Mouse (Mus musculus) fat pad, adult 2 months (tissue): ENCODE results near the gene Frmd4b.

Experiments used
- DNase-seq: peaks from one replicate; pipeline ENCODE4 v3.0.0-alpha.2; 2011; ENCODE audit warnings: low read depth, low spot score; ENCODE audit errors: extremely low read depth

Gene Frmd4b

GRCm38 (mm10) chr6:97523118-97523517 lies 94.2 kb downstream of the Frmd4b start:
- no peak for DNase-seq

GRCm38 (mm10) chr6:97521279-97522038 lies 95.9 kb downstream of the Frmd4b start:
- DNase-seq: no peak

GRCm38 (mm10) chr6:97520566-97520965 lies 96.8 kb downstream of the Frmd4b start:
- no peak for DNase-seq

- no peak for DNase-seq
Observed at GRCm38 (mm10) chr6:97519553-97519952, 97.8 kb downstream of the Frmd4b start.

GRCm38 (mm10) chr6:97518467-97518866 lies 98.9 kb downstream of the Frmd4b start:
- no peak for DNase-seq

- no peak for DNase-seq
Observed at GRCm38 (mm10) chr6:97517616-97518235, 99.6 kb downstream of the Frmd4b start.

- peak; percentile 52 for DNase-seq
Observed at GRCm38 (mm10) chr6:97516941-97517340, 100.4 kb downstream of the Frmd4b start.

GRCm38 (mm10) chr6:97510771-97511170 lies 106.6 kb downstream of the Frmd4b start:
- DNase-seq: no peak

GRCm38 (mm10) chr6:97509434-97509833 lies 107.9 kb downstream of the Frmd4b start:
- no peak for DNase-seq

- no peak for DNase-seq
Observed at GRCm38 (mm10) chr6:97508480-97508879, 108.9 kb downstream of the Frmd4b start.

GRCm38 (mm10) chr6:97507893-97508292 lies 109.4 kb downstream of the Frmd4b start:
- no peak for DNase-seq

- DNase-seq: peak; percentile 80
Observed at GRCm38 (mm10) chr6:97506141-97506650, 111.1 kb downstream of the Frmd4b start.

- no peak for DNase-seq
Observed at GRCm38 (mm10) chr6:97504673-97505072, 112.7 kb downstream of the Frmd4b start.

GRCm38 (mm10) chr6:97501000-97501399 lies 116.3 kb downstream of the Frmd4b start:
- no peak for DNase-seq

- no peak for DNase-seq
Observed at GRCm38 (mm10) chr6:97500246-97500645, 117.1 kb downstream of the Frmd4b start.

GRCm38 (mm10) chr6:97496002-97496401 lies 121.3 kb downstream of the Frmd4b start:
- DNase-seq: no peak

- DNase-seq: no peak
Observed at GRCm38 (mm10) chr6:97491065-97491464, 126.3 kb downstream of the Frmd4b start.

- no peak for DNase-seq
Observed at GRCm38 (mm10) chr6:97488821-97489220, 128.5 kb downstream of the Frmd4b start.

GRCm38 (mm10) chr6:97488280-97488679 lies 129.1 kb downstream of the Frmd4b start:
- DNase-seq: no peak

GRCm38 (mm10) chr6:97487535-97488081 lies 129.7 kb downstream of the Frmd4b start:
- DNase-seq: no peak

- no peak for DNase-seq
Observed at GRCm38 (mm10) chr6:97486813-97487361, 130.5 kb downstream of the Frmd4b start.
